Mouse (Mus musculus): ENCODE measurements around the gene Slc16a10.

Slc16a10 gene

GRCm38 (mm10) chr10:40141864-40142523 is at the start of gene Slc16a10:
Gene Slc16a10, minus strand, starts transcription at chr10:40142258.
- DNase-seq (ENCODE audit: low spot score) = peak; percentile 93

DNA sequence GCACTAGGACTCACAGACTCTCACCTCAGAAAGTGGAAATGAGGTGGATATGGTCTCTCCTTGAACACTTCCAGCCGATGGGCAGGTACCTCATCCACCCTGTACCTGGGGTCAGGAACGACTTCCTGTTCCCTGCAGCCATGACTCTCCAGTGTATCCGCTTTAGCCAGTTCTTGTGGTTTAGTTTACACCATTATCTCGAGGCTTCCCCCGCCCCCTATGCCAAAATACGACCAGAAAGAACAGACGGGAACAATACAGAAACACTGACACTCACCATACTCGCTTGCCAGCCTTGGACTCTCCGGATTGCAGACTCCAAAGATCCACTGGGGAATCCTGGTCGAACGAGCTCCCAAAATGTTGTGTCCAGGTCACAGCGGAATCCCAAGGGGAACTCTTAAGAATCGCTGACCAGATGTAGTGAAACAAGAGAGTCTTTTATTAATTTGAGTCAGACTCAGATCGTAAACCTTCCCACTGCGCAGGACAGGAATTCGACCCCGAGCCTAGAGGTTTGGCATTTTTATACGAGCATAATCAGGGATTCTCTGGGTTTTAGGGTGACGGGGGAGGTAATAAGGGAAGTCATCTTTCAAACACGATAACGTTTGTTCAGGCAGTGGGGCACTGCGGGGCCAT is 49.4 kb upstream of the Slc16a10 start:
- no peak for DNase-seq (ENCODE audit: low spot score)

DNA sequence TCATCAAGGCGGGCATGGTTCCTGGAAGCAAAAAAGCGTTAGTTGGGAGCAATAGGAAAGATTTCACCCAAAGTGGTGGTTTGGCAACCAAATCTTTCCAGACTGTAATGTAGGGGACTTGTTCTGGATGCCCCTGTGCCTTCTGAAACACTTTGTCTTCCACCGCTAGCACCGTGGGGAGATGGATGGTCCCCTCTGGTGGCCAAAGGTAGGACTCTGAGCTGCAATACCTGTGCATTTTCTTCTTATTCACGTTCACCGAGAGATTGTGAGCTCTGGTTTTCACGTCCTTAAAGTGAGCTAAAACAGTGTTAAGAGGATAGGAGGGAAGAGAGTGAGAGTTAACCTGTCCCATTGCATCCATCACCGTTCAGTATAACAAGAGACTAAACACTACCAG is 48.8 kb upstream of the Slc16a10 start:
- no peak for DNase-seq (ENCODE audit: low spot score)

GRCm38 (mm10) chr10:40189689-40190088 is 47.6 kb upstream of the Slc16a10 start:
- DNase-seq (ENCODE audit: low spot score) = no peak

DNA sequence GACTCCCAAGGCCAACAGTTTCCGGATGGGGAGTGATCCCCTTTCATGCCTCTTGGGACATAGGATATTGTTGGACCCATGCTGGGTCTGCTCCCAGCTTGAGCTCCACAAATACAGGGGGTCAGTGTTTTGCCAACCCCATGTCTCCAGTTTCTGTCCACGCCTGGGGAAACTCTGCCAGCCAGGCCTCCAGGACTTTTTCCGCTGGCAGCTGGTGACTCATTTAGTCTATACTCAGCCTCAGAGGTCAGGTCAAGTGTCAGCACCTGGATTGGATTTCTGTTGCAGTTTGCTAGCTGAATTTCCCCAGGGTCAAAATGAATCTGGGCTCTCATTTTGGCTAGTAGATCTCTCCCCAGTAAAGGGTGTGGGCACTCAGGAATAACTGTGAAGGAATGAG is 46.8 kb upstream of the Slc16a10 start:
- no peak for DNase-seq (ENCODE audit: low spot score)

- DNase-seq (ENCODE audit: low spot score) = no peak
Observed at GRCm38 (mm10) chr10:40185956-40186355, 43.9 kb upstream of the Slc16a10 start.

GRCm38 (mm10) chr10:40180011-40180410 is 38.0 kb upstream of the Slc16a10 start:
- no peak for DNase-seq (ENCODE audit: low spot score)

- no peak for DNase-seq (ENCODE audit: low spot score)
Observed at GRCm38 (mm10) chr10:40179142-40179541, 37.1 kb upstream of the Slc16a10 start.

GRCm38 (mm10) chr10:40177323-40177962 is 35.4 kb upstream of the Slc16a10 start:
- DNase-seq (ENCODE audit: low spot score) = peak; percentile 58

GRCm38 (mm10) chr10:40172136-40172535 is 30.1 kb upstream of the Slc16a10 start:
- DNase-seq (ENCODE audit: low spot score) = no peak

- DNase-seq (ENCODE audit: low spot score) = no peak
Observed at GRCm38 (mm10) chr10:40171211-40171610, 29.2 kb upstream of the Slc16a10 start.

DNA sequence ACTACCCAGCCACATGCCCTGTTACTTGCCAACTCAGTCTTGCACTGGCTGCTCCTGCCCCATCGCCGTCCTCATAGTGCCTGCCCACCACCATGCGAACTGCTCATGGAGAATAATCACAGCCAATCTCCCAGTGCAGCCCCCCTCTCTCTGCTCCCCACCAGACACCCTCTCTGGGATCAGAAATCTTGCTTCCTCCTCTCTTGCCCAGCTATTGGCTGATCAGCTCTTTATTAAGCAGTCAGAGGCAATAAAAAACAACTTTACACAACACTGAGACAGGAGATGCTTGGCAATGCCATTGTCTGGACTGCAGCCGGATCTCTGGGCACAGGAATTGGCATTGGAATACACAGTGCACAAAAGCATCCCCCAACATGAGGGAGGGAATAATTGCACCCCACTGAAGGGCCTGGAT is 28.1 kb upstream of the Slc16a10 start:
- DNase-seq (ENCODE audit: low spot score) = no peak

- DNase-seq (ENCODE audit: low spot score) = no peak
Observed at GRCm38 (mm10) chr10:40169566-40169965, 27.5 kb upstream of the Slc16a10 start.

DNA sequence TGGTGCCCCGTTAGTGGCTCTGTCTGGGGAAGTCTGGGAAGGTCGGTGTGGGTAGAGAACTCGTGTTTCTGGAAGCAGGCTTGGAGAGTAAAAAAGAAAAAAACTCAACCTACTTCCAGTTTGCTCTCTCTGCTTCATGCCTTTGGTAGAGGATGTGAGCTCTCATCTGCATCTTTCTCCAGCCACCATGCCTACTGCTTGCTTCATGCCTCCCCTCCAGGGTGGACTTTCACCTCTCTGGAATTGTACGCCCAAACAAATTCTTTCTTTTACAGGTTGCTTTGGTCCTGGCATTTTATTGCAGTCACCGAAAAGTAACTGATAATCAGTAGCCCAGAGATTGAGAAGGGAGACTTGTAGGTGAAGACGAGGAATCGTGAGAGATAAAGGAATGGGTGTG is 27.0 kb upstream of the Slc16a10 start:
- DNase-seq (ENCODE audit: low spot score) = no peak

- no peak for DNase-seq (ENCODE audit: low spot score)
Observed at GRCm38 (mm10) chr10:40164421-40165386, 22.6 kb upstream of the Slc16a10 start.

- no peak for DNase-seq (ENCODE audit: low spot score)
Observed at GRCm38 (mm10) chr10:40163914-40164313, 21.9 kb upstream of the Slc16a10 start.

DNA sequence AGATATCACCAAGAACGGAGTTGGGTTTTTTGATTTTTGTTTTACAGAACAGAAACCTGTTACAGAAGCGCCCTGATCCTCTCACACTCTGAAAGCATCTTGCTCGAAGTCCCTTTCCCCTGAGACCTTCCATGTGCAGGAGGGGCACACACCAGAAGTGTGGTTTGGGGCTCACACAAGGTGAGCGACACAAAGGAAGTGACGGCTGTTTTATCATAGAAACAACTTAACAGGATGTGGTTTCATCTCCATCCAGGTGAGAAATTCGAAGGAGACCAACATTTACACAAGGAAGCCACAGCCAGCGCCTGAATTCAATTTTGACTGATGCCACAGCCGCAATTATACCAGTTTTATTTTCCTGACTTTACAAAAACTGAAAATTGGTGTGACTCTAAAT is 21.3 kb upstream of the Slc16a10 start:
- no peak for DNase-seq (ENCODE audit: low spot score)

DNA sequence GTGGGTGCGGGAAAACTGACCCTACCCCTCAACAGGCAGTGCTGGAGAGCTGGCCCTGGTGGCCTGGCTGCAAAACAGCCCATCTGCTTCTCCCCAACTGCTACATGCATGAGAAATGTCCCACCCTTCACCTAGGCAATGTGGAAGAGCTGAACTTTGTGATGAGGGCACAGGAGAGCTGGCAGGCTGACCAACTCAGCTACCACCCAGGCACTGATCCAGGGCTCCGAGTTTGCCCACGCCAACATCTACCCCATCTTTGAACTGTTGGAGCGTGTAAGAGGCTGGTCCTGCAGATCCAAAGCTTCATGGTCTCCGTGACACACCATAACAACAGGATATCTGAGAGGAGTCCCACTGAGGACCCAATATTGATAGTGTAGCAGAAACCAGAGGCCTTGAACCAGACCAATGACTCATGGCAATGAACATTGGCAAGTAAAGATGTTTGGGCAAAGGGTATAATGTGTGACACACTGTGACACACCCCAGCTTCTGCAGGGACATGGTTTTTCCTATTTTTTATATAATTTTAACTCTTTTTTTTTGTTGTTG is 19.7 kb upstream of the Slc16a10 start:
- DNase-seq (ENCODE audit: low spot score) = no peak

GRCm38 (mm10) chr10:40161236-40161635 is 19.2 kb upstream of the Slc16a10 start:
- no peak for DNase-seq (ENCODE audit: low spot score)

DNA sequence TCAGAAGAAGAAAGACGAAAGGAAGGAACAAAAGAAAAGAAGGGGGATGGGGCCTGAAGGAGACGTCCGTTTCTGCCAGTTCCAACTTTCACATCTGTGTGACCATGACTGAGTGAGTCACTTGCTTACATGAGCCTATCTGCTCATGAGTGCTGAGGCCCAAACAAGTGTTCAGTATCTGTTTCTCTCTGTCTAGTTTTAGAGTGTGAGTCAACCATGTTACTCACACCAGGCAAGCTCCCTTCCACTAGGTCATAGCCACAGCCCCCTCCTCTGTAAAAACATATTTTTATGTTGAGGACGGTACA is 10.4 kb upstream of the Slc16a10 start:
- DNase-seq (ENCODE audit: low spot score) = no peak

GRCm38 (mm10) chr10:40151852-40152549 is 9.9 kb upstream of the Slc16a10 start:
- DNase-seq (ENCODE audit: low spot score) = no peak
